Mouse (Mus musculus): ENCODE results near the gene Gm49358.

The Gm49358 gene

DNA sequence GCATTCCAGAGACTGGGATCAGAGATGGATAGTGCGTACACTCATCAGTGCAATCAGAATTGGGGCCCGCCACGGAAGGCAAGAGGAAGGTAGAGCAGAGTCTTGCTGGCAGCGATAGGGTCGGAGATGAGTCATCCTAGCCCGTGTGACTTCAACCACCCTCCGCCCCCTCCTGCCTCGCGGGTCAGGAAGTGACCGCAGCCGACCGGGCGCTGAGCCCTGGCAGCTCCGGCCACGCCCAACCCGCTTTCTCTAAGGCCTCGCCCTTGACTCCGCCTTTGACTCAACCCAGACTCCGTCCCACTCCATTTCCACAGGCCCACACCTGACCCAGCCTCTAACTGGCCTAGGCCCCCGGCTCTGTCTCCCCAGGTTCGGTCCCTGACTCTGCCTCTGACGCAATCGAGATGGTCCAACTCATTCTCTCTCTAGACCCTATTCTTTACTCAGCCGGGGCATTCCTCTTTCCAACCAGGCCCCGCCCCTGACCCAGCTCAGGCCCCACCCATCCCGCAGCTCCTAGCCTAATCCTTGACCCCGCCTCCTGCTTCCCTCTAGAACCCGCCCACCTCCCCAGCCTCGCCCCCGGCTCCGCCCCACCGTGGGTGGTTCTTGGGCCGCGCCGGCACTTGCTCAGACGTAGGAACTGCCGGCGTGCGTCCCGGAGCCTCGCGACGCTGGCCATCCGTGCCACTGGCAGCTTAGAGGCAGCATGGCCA is 14.8 kb downstream of the Gm49358 start, which contains the start of gene Nt5dc3:
Gene Nt5dc3 (plus strand): TSS at position 608 of the 719 bp plus-strand sequence.
- DNase-seq = peak; percentile 95 to 96

DNA sequence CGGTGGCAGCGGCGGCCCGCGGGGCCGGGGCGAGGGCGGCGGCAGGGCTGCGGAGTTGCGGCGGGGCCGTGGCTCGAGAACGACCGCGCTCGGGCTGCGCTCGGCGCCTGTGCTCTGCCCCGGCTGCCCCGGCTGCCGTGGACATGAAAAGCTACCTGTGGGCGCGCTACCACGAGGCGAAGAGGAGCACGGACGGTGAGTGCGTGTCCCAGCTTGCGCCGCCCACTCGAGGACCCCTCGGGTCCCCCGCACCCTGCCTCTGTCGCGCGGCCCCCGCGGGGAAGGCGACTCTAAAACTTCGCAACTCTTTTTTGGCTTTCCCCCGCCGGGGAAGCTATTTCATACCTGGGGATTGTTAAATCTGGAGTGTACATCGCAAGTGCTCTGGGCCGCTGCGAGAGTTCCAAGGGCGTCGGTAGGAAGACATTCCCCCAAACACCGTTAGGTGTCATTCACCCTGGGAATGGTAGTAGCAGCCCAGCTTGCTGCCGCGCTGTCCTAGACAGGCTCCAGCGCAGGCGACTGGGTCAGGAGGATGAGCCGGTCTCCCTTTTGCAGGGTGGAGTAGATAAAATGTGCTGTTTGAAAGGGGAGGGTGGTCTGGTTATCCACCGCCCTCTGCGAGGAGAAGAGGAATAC is 15.5 kb downstream of the Gm49358 start:
- DNase-seq = peak in 1 of 2 experiments; percentile 50

DNA sequence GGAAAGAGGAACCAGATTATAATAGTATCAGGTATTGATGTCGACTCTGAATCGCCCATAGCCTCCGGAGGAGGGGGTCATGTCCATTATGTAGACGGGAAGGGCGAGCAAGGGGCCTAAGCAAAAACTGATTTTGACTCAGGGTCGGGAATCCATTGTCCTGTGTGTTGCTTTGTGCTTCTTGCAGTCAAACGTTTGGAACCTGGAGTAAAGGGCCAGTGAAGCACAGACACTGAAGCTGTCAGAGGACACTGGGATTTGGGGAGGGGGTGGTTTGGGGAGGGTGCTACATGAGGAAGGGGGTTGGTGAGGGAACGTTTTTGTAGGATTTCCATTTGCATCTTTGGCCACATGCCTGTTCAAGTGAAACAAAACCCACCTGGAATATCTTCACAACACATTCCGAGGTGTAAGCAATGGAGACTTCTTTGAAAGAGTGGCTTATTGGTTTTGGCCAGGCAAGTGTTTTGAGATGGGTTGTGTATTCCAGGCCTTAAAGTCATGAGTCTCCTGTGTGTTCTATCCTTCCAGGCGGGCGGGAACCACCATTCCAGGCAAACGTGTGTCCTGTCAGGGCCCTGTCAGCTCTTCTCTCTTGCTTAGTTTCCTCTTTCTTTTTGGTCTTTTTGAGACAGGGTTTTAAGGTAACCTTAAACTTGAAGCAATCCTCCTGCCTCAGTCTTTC is 16.2 kb downstream of the Gm49358 start:
- DNase-seq = no peak

DNA sequence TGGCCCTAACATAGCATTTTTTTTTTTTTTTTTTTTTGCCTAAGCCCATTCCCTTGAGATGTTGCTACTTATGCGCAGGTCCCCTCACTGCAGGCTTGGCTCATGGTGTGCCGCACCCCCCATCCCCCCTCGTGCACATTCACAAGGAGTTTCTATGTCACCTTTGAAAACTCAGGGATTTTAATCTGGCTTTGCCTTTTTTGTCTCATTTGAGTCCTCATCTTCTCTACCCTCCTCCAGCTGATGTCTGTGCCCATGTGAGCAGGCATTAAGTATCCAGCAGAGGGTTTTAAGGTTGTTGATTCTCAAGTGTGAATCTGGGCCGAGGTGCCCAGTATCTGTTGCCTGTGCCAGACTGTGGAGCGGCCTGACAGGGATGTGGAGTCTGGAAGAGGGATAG is 17.9 kb downstream of the Gm49358 start:
- DNase-seq = no peak

DNA sequence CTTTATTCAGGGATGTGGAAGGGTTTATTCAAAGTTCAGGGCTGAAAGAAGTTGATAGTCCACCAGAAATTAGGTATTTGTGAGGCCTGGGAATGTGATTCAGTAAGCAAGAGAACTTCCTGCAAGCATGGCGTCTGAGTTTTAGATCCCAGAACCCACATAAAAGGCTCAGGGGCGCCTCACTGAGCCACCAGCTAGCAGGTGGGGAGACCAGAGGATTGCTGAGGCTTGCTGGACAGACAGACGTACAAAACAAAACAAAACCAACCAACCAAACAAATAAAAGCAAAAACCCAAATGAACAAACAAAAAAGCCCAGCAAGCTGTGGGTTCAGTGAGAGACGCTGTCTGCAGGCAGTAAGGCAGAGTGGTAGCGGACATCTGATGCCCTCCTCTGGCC is 18.9 kb downstream of the Gm49358 start:
- DNase-seq = no peak

DNA sequence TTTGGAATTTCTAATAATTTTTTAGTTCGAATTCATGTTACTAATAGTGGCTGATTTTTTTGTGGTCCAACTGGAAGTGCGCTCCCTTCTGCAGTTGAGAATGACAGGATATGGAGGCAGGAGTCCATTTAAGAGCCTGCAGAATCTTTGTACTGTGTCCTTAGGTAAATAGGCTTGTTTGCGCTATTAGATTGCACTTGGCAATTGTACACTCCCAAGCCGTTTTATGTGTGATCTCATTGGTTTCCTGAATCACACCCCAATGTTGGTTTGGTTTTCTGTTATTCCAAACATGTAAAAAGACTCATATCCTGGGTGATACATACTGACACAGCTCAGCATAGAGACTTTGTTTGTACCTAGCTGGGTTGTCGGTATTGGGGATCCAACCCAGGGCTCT is 19.8 kb downstream of the Gm49358 start:
- DNase-seq = no peak

DNA sequence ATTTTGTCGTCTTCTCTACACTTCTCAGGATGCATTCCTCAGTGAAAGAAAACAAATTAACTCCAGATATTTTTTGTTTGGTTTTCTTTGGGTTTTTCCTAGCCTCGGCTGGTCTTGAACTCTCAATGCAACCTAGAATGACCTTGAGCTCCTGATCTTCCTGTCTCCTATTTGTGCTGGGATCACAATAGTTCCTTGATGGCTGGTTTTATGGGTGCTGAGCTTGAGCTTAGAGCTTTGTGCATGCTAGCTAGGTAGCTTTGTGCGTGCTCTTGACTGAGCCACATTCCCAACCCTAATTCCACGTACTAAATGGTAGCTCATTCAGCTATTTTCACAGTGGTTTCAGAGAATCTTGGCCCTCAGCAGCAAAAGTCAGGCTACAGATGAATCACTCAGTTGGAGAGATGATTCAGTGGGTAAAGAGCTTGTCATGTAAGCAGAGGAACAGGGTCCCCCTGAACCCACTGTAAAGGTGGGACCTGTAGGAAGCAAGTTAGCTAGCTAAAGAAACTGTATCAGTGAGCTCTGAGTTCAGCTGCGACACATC is 20.4 kb downstream of the Gm49358 start:
- no peak for DNase-seq

DNA sequence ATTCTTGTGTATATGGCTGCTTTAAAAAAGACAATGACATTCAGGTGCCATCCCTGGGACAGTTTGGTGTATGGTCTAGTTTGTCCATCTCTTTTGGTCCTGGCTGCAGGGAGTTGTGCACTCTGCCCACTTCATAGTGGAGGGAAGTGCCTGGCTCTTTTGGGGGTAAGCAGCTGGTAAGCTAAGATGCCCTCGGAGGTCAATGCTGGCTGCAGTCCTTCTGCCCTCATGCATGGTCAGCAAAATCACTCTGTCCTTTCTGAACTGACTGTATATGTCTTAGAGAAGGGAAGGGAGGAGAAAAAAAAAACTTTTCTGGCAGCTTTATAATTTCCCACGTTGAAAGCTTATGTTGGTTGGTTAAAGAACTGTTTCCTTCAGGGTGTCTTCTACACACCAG is 21.6 kb downstream of the Gm49358 start:
- no peak for DNase-seq

DNA sequence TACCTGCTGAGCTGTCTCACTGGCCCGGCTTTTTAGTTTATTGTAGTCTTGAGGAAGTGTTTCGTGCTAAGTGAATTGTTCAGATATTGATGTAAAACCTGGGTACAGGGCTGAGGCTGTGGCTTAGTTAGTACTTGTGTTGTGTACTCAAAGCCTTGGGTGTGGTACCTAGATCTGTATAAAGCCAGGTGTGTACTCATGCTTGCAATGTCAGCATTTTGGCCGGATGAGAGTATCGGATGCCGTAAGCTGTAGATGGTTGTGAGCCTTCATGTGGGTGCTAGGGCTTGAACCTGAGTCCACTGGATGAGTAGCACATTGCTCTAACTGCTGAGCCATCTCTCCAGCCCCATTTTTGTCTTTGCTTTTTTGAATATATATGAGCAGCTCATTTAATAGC is 22.3 kb downstream of the Gm49358 start:
- DNase-seq = no peak

DNA sequence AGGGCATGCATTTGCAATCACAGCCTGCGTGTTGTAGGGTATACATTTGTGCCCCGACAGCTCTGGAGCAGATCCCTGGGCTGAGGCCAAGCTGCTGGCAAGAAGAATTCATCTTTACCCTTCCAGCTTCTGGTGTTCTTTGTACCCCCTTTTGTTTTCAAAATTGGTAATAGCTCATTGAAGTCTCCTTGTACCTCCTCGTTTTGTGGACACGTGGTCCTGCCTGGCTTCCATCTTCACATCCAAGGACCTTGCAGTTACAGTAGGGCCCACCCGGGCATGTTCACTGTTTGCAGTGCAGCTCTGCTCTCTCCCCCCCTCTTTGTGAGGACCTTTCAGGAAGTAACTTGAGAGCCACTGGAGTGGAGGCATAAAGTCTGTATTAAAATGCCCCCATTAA is 24.4 kb downstream of the Gm49358 start:
- no peak for DNase-seq

DNA sequence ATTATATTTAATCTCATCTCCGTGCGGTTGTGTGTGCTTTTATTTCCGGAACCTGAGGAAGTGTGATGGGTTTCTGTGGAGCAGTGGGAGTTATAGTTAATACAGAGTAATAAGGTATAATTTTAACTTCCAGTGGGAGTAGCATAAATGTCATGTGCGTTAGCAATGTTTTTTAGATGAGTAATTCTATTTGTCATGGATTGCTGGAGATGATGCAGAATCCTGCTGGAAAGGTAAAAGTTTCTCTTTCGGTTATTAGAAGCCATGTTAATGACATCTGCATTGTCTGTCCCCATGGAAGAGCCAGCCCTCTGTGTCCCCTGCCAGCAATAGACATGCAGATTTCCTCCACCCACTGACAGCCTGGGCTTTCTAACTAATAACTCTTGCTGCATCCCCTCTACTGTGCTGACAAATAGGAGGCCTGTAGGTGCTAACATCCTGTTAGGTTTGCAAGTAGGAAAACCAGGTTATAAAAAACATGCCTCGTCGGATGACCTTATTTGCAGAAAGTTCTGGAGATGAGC is 25.4 kb downstream of the Gm49358 start:
- no peak for DNase-seq

DNA sequence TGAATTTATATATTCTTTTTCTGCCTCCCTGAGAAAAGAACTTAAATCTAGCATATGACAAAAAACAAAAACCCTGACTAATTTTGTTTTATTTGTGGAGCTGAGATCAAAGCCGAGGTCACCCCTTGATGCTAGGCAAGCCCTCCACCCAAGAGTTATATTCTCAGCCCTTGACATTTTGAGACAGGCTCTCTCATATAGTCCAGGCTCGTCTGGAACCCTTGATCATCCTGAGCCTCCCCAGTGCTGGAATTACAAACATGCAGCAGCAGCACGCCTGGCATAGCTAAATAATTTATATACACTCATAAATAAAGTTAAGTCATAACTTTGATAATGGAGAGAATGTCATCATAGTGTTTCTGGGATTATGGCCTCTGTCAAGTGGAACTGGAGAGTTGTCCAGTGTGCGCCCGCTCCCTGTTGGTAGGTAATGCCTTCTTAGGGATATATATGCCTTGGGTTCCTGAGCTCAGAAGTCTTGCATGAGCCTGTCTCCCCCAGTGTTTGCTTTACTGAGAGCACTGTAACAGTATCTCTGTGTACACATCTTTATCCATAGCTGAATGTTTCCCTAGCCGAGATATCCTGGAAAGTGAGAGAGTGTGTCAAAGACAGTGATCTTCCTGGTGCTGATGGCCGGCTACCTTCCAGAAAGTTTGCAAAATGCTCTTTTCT is 27.9 kb downstream of the Gm49358 start:
- no peak for DNase-seq

DNA sequence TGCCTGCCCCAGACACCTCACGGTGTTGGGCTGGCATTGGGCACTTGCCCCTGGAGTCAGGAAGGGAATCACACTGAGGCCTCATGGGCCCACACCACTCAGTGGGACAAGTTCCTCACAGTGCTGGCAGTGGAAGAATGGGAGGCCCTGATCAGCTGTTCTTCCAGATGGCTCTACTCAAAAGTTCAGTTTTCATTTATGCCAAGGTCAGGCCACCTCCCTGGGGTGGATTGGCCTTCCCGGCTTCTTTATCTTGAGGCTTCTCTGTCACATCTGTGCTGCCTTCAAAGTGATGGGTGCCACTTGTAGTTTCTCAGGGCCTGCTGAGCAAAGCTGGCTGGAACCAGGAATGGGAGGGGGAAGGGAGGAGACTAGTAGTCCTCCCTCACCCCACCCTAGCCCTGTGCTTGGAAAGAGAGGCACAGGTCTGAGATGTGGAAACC is 29.8 kb downstream of the Gm49358 start:
- DNase-seq = no peak

DNA sequence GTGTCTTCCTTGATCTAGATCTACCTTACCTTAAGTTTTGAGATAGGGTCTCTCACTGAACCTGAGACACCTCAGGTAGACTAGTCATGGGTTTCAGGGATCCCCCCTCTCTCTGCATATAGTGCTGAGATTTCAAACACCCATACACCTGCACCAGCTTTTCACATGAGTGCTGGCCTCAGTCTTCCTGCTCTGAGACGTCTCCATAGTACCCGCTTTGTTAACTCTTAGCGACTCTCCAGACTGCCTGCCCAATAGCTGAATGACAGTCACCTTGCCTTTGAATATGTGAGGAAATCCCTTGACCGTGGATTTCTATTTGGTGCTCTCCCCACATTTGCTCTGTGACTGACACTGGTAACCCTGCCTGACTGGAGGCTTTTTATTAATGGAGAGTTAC is 30.4 kb downstream of the Gm49358 start:
- DNase-seq = no peak

DNA sequence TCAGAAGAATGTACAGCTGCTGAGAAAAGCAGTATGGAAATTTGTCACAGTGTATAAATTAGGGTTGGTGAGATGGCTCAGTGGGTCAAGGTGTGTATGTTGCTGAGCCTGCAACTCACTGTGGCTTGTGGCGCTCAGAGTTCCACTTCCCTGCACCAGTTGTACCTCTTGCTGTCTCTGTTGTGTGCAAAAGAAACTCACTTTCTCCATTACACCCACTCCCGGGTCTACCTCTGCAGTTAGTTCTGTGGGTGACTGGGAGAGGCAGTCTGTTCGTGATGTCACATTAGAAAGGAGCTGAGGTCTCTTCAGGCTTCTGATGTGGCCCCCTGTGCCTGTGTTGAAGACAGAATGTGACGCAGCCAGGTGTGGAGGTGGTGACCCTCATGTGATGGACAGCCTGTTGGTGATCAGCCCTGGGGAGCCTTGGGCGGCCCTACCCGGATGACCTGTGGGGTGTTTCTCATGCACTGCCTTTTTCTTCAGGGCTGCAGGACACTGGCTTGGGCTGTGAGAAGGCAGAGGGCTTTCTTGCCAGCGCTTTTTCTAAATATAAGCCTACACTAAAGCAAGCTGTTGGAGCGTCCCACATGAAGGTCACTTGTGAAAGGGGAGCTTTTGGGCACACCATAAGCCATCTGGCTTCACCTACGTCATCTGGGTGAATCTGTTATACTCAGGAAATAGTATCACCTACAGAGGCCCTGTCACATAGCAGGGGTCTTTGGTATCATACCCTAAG is 31.2 kb downstream of the Gm49358 start:
- peak in 1 of 2 experiments; percentile 27 for DNase-seq

DNA sequence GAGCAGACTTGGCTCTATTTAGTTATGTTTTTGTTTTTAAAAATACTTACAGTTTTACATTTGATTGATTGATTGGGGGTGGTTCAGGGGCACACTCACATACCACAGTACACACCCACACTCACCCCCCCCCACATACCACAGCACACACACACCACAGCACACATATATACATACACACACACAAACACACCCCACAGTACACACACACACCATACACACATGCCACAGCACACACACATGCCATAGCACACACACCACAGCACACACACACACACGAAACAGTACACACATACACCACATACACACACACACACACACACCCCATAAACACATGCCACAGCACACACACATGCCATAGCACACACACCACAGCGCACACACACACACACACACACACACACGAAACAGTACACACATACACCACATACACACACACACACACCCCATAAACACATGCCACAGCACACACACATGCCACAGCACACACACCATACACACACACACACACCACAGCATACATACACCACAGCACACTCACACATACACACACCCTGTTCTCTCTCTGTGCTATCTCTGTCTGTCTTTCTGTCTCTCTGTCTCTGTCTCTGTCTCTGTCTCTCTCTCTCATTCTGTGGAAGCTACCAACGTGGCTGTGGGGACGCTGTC is 32.4 kb downstream of the Gm49358 start:
- no peak for DNase-seq

DNA sequence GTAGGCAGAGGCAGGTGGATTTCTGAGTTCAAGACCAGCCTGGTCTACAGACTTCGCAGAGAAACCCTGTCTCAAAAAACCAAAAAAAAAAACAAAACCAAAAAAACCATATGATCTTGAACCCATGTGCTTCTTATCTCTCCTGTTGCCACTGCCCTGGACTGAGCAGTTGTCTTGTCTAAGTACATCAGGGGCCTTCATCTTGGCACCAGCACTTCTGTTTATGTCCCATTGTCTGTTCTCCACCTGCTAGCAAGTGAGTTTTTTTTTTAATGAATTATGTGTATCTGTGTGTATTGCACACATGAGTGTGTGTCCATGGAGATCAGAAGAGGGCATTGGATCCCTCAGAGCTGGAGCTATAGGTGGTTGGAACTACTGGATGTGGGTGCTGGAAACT is 43.6 kb downstream of the Gm49358 start:
- no peak for DNase-seq

DNA sequence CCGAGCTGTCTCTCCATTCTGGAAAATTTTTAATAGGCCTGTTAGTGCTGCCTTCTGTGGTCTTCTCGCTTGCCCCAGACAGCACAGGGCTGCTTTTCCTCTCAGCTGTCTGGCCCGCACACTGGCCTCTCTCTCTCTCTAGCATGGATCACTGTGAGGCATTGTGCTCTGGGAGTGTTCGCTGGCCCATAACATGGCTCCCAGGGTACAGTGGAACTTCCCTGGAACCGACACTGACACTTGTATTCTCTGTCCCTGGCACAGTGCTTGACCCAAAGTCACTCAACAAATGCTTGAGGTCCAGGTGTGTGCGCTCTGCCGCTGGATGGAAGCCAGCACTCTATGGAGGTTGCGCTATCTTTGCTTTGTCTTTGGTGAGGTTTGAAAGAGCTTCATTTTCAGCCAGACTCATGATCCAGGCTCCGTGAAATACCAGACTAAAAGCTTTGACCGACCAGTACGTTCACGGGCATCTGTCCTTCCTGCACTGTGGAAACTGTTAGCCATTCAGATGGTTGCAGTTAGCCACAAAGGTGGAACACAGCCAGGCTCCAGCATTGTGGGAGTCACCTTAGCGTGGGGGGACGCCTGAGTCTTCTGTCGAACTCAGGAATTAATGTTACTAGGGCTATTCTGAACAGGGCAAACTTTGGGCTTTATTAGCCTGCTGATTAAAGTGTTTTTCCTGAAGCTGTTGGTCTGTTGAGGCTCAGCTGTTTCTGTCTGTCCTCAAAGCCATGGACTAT is 44.4 kb downstream of the Gm49358 start:
- no peak for DNase-seq

DNA sequence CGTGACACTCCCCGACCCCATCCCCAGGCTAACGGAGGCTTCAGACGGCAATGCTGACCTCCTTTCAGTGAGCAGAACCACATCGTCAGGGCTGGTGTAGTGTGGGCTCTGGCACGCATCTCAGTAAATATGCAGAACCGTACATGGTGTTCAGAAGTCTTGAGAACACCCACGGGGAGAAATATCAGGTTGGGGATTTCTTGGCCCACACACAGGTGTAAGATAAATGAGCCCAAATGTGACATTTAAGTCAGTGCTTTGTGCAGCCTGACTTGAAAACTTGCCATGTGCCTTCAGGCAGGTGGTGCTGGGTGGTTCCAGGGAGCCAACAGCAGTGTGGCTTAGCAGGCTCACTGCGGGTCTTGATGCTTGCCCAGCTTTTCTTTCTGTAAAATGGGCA is 46.2 kb downstream of the Gm49358 start:
- DNase-seq = peak in 1 of 2 experiments; percentile 33

DNA sequence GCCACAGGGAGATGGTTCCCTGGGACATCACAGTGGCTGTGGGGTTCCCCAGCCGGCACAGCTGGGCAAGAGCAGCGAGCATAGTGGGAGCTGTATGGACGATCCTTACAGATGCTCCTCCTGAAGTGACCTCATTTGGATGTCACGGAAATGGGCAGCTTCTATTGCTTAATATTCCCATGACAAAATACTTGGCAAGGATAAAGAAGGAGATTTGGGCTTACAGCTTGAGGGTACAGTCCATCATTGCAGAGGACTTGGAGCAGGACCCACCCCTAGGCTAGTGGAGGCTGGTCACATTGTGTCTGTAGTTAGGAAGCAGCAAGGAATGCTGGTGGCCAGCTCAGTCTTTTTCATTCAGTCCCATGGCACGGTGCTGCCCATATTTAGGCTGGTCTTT is 46.8 kb downstream of the Gm49358 start:
- no peak for DNase-seq

All from cerebellum, postnatal 36 days (tissue).